Mouse (Mus musculus) frontal cortex, postnatal 10 days (tissue): ENCODE results near the gene Pla2g12a.

Experiments
- DNase-seq, 2 experiments: peaks; one replicate each; pipeline ENCODE4 v3.0.0; 2022; ENCODE audit warnings: low spot score in 2 of 2, mixed read lengths in 1 of 2

Gene Pla2g12a

DNA sequence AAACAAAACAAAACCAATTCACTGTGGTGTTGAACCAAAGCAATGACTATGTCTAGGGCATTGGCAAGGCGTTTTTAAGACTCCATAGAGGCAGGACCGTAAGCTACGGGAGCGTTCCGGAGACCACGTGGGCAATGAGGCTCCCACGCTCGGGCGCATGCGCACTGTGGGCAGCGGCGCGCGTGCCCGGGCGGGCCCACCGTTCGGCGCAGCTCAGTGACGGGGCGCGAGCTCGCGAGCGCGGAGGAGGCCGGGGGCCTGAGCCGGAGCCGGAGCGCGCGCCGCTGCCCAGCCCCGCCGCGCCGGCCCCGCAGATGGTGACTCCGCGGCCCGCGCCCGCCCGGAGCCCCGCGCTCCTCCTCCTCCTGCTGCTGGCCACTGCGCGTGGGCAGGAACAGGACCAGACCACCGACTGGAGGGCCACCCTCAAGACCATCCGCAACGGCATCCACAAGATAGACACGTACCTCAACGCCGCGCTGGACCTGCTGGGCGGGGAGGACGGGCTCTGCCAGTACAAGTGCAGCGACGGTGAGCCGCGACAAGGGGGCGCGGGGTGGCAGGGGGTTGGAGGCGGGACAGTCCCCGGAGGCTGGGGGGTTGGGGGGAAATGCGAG, at the start of gene Pla2g12a:
TSS of gene Pla2g12a (plus strand) at position 202 of the 617 bp plus-strand sequence.
- DNase-seq = peak; percentile 85 to 93

DNA sequence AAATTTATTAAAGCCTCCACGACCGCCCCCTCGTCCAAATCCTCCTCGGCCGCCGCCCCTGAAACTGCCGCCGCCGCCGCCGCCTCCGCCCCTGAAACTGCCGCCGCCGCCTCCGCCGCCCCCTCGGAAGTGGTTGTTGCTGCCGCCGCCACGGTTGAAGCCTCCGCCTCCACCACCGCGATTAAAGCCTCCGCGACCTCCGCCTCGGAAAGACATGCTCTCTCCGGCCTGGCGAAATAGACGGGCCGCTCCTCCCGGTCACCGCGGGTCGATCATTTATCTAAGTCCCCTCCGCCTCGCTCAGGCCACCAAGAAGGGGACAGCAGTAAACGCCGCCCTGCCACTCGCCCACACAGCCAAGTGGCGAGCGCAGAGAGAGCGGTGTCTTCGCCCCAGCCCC, 47.8 kb upstream of the Pla2g12a start:
- no peak for DNase-seq

DNA sequence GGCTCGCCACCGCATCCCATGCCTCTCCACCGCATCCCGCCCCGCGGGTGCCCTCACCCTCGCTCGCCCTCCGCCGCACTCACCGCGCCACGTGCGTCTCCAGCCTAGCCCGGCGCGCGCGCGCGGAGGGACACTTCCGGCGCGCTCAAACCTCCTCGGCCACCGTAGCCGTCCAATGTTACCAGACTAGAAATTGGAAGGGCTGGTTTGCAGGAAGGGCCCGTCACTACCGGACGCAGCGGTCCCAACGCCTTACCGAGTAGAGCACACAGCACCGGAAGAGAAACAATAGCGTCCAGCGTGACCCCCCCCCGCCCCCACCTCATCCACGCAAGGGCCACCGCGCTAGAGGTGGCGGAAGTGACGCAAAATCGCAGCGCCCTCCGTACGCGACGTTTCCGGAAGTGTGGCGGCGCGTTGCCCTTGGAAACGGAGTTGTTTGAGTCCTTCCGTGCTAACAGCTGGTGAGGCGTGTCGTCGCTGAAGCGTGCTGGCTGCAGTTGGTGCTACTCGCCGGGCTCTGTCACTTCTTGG, 47.3 kb upstream of the Pla2g12a start, which contains the start of gene Gar1:
TSS of gene Gar1 (minus strand) at position 362 of the 534 bp plus-strand sequence.
- peak; percentile 92 to 94 for DNase-seq

DNA sequence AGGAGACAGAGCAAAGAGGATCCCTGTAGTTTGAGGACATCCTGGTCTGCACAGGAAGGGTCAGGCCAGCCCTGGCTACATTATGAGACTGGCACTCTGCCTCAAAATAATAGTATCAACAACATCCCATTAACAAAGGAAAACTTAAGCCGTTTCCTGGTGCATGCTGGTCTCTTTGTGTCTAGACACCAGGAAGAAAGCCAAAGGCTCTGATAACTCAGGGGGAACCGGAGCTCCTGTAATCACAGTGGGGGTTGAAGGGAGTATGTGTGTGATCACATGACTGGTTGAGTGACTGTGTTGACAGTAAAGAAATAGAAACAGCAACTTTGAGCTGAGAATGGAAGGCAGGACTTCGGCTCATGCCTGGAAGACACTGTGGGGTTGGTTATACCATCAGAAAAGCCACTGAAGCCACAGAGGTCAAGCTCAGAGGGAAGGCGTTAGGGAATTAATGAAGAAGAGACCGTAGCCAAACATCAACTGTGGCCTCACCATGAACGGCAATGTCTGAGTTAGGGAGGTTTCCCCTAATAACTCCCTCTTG, 42.9 kb upstream of the Pla2g12a start, which contains the start of gene Cfi:
TSS of gene Cfi (plus strand) at position 497 of the 547 bp plus-strand sequence.
- no peak for DNase-seq

DNA sequence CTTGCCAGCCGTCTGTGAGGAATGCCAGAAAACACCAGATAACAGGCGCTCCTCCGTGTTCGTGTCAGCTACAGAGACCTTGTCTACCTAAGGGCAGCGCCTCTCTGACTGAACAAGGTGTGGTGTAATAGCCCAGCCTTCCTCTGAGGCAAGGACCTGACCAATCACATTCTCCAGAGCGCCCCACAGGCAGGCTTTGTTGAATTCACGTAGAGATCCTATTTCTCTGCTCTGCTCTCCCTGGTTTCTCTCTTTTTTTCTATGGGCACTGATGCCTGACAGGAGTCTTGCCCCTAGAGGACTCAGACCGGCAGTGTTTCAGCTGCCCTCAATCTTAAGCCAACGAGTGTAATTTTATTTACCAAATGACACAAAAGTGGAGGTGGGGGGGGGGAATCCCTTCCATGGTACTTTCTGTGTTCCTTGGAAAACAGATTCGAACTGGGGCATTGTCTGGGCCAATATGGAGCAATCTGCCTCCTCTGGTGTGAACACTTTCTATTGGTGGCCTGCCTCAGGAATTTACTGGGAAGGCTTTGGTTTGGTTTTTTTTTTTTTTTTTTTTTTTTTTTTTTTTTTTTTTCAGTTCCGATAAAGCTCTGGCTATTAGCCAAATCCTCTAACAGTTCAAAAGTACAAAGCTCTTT, 42.2 kb upstream of the Pla2g12a start:
- DNase-seq = no peak

DNA sequence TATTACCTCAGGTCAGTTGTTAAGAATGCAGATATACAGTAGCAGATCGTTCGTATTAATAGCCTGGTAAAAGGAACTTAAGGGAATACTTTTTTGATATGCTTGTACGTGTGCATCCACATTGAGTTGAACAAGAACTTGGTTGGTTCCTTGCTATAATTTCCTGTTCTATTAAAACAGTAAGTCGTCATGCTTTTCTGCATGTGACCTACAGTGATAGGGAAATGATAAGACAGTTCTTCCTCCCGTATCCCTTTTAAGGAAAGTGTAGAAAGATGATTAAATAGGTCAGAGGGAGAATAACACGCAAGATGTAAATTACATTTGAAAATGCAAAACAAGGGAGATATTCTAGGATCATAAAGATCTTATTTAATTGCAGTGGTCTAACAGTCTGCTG, 41.4 kb upstream of the Pla2g12a start:
- no peak for DNase-seq

DNA sequence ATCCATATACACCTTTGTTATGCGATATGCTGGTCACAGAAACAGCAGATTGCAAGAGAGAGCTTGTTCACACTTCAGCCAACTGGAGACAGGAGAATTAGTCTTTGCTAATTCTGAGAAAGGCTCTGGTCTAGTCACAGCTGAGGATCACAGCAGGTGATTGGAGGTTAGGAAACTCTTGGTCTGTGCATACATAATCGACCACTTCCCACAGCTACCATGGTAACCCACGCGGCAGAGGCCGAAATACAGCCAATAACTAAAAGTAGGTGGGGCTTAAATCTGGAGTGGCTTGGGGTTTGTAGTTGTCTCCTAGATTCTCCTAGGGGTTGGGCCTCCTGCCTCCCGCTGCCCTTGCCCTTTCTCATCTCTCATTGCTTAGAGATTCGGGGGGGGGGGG, 40.4 kb upstream of the Pla2g12a start:
- DNase-seq = no peak

DNA sequence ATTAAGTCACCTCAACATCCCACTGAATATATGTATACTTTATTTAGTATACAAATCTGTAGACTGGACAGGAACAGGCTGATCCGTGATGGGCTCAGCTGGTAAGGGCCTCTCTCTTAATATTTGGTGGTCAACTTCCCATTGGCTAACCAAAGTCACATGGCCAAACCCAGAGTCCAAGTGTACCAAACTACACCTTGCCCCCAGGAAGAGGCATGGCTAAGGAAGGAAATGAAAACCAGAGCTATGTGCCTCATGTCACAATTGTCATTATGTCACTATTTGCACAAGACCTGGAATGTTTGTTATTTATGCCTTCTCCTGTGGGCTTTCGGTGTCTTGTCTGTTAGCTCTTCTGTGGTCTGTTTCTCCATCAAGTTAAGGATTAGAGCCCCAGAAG, 32.5 kb upstream of the Pla2g12a start:
- DNase-seq = no peak

DNA sequence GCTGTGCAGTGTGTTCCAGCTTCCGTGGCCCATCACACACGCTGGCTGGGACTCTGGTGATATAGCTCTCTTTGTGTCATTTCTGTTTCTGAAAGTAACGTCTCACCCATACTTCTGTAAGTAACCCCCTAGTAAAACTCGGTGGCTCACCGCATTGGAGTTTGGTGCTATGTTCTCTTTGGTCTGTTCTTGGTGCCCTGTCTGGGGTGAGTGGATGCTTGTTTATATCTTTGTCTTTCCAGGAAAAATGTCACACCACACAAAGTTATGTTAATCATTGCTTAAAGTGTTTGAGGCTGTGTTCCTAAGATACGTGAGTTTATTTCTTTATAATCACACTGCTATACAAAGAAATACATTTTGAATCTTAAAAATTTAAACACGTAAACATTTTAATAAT, 31.6 kb upstream of the Pla2g12a start:
- DNase-seq = no peak

DNA sequence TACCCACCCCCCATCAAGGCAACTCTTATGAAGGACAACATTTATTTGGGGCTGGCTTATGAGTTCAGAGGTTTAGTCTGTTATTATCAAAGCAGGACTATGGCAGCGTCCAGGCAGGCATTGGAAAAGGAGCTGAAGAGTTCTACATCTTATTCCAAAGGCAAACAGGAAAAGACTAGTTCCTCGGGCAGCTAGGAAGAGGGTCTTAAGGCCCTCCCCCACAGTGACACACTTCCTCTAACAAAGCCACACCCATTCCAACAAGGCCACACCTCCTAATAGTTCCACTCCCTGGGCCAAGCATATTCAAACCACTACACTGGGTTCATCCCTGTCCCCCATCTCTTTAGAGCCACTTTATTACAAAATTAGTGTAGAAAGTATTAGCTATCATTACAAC, 15.8 kb upstream of the Pla2g12a start:
- DNase-seq = no peak

DNA sequence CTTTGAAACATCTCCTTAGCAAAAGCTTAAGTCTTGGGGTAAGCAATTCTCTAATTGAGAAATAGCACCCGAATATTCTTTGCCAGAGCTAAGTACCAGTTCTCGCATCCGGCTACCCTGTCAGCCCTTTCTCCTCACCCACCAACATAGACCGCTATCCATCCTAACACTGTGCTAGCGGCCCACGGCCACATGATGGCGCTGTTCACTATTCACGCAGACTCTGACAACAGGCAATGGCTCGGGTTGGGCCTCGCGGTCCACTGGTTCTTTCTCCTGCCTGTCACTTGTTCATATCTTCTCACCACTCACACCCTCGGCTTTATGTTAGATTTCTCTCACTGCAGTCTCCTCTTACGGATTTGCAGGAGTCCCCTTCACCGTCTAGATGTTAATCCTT, 14.7 kb upstream of the Pla2g12a start:
- peak in 1 of 2 experiments; percentile 13 for DNase-seq

DNA sequence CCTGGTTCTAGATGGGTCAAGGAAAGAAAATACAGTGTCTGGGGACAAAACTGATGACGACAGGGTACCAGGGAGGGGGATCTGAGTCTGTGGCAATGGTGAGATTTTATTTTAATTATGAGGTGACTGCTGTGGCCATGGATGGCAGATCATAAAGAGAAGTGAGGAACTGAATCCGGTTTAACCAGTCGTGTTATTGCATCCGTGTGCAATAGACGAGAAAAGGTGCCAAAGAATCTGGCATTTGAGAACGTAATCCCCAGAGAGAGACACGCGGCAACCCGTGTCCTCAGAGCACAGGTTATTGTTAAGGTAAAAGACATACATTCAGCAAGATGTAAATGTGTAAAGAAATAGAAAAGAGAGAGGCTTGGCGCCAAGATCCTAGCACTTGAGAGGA, 1.1 kb upstream of the Pla2g12a start:
- DNase-seq = no peak

DNA sequence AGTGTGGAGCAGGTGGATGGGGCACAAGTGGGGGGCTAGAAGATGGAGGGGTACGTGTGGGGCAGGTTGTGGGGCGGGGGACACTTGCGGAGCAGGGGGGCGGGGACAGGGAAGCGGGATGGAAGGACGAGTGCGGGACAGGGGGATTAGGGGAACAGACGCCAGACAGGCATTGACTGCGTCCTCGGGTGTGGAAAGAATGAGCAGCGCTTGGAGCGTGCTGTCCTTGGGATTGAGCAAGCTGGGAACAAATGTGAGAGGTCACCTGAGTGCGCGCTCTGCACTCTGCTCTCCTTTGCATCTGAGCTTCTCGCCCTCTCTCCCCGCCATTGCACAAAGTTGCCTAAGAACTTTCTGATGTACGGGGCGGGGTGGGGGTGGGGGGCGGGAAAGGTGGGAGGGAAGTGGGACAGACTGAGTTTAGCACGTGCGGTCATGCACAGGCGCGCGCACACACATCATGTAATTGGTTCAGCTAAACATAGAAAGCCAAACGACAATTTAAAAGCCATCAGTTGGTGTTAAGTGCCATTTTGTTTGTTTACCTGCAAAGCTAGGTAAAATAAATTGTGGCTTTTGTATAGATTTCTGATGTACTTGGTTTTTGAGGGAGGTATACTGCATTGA, 838 bp downstream of the Pla2g12a start:
- DNase-seq = no peak

DNA sequence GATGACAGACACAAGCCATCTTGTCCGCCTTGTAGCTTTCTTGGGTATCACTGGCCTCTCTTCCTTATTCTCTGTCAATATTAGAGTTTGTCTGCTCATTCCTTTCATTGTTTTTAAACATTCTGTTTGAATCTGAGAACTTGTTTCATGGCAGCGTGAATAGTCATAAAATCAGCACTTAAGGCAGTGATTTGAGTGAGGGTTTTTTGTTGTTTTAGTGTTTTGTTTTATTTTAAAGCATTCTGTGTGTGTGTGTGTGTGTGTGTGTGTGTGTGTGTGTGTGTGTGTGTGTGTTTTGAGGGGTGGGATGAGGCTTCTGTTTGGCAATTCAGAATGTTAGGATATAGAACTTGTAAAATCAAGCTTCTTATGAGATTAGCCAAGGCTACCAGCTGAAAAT, 1.5 kb downstream of the Pla2g12a start:
- DNase-seq = no peak

DNA sequence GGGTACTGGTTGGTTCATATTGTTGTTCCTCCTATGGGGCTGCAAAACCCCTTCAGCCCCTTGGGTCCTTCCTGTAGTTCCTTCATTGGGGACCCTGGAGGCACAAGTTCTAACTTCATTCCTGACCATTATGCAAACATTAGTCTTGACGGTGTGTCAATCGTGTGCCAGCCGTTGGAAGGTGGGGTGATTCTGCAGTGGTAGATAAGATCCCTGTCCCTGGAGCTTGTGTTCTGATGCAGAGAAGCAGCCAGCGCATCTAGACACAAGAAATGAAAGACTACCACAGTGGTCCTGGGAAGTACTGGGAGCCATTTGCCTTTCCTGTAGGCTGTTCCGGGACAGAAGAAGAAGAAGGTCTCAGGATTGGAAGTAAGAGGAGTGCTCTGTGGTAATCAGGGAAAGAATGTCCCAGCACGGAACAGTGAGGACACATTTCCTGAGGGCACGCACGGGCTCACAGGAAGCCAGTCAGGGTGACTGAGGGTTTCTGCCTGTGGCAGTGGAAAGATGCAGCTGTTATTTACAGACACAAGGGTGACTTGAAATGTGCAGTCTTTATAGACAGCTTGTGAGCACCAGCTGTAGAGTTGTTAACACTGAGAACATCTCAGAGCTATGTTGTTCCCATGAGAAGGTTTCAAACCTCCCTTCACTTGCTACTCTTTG, 2.7 kb downstream of the Pla2g12a start:
- no peak for DNase-seq

DNA sequence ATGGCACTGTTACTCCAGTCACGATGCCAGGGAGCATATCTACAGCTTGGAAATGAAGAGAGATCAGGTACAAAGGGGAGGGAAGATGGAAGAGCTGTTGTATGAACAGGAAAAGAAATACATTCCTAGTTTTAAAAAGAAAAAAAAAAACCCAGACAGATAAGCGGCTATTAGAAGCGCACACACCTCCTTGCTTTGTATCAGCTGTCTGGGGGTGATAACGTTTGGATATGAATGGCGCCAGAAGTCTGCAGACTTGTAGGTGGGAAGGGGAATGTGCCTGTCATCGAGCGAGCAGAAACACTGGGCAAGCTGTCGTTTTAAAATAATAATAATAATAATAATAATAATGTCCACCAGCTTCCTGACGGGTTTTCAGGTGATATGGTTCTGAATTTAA, 7.2 kb downstream of the Pla2g12a start:
- DNase-seq = no peak

DNA sequence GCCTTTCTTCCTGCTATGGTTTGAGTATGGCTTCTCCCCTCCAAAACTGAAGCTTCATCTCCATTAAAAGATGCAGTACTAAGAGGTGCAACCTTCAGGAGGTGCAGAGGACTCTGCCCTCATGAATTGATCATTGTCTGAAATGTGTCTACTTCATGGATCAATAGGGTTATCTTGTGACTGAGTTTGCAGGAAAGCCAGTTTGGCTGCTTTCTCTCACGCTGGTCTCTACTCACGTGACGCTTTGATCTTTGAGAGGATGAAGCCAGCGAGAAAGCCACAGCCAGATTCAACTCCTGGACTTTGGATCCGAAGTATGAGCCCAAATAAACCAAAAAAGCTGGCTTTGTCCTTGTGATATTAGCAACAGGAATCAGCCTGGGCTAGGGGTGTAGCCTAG, 8.0 kb downstream of the Pla2g12a start:
- no peak for DNase-seq

DNA sequence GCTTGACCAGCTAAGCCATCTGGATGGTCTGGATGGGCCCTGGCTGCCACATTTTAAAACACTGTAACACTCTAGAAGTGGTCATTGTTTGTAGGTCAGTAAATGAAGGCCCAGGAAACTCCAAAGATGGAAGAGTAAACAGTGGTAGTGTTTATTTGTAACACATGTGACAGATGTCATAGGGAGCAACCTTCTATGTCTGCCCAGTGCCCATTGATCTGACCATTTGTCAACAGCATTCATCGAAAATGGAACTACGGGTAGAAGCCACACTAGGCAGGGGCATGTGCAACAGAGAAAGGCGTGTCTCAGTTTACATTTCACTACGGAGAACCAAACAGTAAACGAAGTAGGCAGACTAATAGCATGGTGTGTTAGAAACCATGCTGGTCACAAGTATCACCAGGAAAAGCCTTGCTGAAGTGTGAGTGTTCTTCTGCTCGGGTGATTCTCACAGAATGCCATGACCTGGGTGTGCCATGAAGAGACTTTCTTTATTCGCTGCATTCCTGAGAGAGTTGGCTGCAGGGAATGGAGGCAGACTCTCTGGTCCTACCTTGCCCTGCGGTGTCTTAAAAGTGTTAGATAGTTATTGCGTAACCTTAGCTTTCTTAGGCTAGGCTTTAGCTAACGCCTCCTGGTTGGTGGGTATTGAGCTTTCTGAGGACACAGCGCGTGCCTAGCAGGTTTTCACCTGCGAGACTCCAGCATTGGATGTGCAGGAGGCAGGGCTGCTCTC, 9.5 kb downstream of the Pla2g12a start:
- DNase-seq = no peak

DNA sequence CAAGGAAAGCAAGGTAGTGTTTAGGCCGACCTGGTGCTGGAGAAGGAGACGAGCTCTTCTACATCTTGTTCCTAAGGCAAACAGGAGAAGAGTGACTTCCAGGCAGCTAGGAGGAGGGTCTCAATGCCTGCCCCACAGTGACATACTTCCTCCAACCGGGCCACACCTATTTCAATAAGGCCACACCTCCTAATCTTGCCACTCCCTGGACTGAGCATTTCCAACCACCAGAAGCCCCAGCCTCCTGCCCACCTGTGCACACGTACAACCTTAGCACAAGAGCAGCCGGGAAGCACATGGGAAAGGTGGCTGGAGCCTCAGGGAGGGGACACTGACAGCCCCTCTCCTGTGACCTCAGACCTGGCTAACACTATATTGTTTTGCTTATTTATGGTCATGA, 13.6 kb downstream of the Pla2g12a start:
- no peak for DNase-seq

DNA sequence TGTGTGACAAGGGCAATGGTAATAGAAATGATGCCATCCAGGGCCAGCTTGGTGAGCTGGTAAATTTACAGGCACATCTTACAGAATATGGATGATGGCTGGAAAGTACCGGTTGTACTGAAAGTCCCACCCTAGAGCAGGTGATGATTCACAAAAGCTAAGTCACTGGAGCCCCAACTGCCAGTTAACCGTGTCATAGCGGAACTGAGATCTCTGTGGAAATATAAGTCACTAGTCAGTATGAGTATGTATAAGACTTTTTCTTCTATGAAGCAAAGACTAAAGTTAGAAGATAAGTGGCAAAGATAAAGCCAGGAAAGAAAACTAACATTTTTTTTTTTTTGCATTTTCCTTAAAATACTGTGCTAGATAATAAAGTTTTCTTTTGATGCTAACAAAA, 14.7 kb downstream of the Pla2g12a start:
- DNase-seq = no peak

DNA sequence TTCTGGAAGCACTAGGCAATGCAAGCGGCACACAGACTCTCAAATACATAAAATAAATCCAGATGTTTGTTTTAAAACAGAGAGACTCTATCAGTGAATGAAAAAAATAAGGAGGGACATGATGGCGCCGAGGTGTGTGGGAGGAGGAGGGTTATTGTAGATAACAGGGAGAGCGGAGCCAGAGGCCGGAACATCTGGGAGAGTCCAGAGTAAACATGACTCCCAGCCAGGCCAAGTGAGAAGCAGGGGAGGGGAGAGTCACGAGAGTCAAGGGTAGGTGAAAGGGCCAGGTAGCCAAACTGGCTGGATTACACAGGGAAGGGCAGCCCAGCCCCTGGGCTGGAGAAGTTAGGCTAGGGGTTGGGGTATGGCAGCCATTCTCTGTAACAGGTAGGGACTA, 18.2 kb downstream of the Pla2g12a start:
- DNase-seq = no peak
